Mouse (Mus musculus) E14TG2a.4 (cell line): ENCODE measurements at regions not wholly inside any gene's neighbourhood (a gene's known extent, or its start where the extent isn't known, plus 50 kb on each side); places are given as distances from the start of the nearest gene placed in this dataset.

Source experiments
- CTCF ChIP-seq: conservative IDR thresholded peaks from 2 replicates; pipeline ENCODE4 v1.5.1; 2014; ENCODE audit warnings: low read length
- NANOG ChIP-seq: IDR thresholded peaks from 2 replicates; pipeline ENCODE4 v1.6.1; 2014; ENCODE audit warnings: borderline replicate concordance, low read length, mixed read lengths
- POU5F1 ChIP-seq: IDR thresholded peaks from 2 replicates; pipeline ENCODE4 v1.6.1; 2014; ENCODE audit warnings: low read length, borderline replicate concordance

- no peak for TF ChIP-seq CTCF
- TF ChIP-seq POU5F1, result no peak
- no peak for TF ChIP-seq NANOG
Observed at GRCm38 (mm10) chr11:114570076-114570475, 98.2 kb upstream of the Rpl38 start.
